ENCODE assay signal across 10 mouse cellular contexts in genomic region chr19:57411375-57412196, GRCm38 (mm10). TPM values are rescaled to one million over a fixed set of nuclear protein-coding genes. Genes with fewer than 3 reads are reported as not detected.
A peak's percentile ranks its signal among the peaks of the same experiment; 100 is the strongest.
DNase-seq lines count a peak whose midpoint lies in the region; ATAC-seq and TF ChIP-seq lines count a peak whose summit lies in the region.
"Had no signal": no experiment of that assay in that cellular context is flagged by ENCODE, and none has a peak within 500 bp of the region (broad histone marks: within the 10 kb centered on the region; RNA-seq: fewer than 3 reads in every experiment).

No protein-coding gene starts in this region.

- H3K27ac ChIP-seq in brown adipose tissue, adult 24 weeks (replicated peaks; ENCODE audit: low read depth, low read length), result peak overlapping the region; percentile 58
- peak overlapping the region; percentile 36; the same call in 1 of the 2 replicates for H3K27ac ChIP-seq in forebrain, embryonic 15.5 days (replicated peaks)
- H3K27ac ChIP-seq in liver, embryonic 15.5 days (replicated peaks), result no peak overlapping the region
- H3K27ac ChIP-seq in neural tube, embryonic 11.5 days (ENCODE audit: low read depth, low read length), result peak overlapping the region; percentile 27; the same call in 1 of the 2 replicates
- H3K27ac ChIP-seq in stomach, postnatal 0 days (replicated peaks), result peak overlapping the region; percentile 78

- peak overlapping the region; percentile 48 for H3K4me3 ChIP-seq in brown adipose tissue, adult 24 weeks (ENCODE audit: insufficient read depth, low read depth, low read length)
- no peak overlapping the region for H3K4me3 ChIP-seq in forebrain, embryonic 15.5 days
- peak overlapping the region; percentile 17 for H3K4me3 ChIP-seq in liver, embryonic 15.5 days (replicated peaks)
- H3K4me3 ChIP-seq in neural tube, embryonic 11.5 days (ENCODE audit: low read depth, low read length), result no peak overlapping the region
- no peak overlapping the region for H3K4me3 ChIP-seq in stomach, postnatal 0 days (ENCODE audit: low read depth, low read length)
- H3K4me3 ChIP-seq: myocyte had no signal

- peak; percentile 60 for DNase-seq in CD4-positive helper T cell, adult 2 months (ENCODE audit: low read depth, low spot score)
- DNase-seq in heart, postnatal 25 days (ENCODE audit: low spot score), result peak; percentile 49
- peak; percentile 87 for DNase-seq in kidney, postnatal 36 days
- DNase-seq in neural tube, embryonic 11.5 days (ENCODE audit: low spot score), result peak; percentile 43
- peak; percentile 60 for DNase-seq in stomach, postnatal 0 days (ENCODE audit: low spot score)

- TF ChIP-seq CTCF in stomach, postnatal 0 days (IDR thresholded peaks at IDR 0.05; ENCODE audit: low read depth), result no peak

- intact Hi-C loops in heart, postnatal 25 days (cut with DNase I), result no loop called here

- 45% methylated on average over 29 of the region's 29 CpGs for WGBS in forebrain, embryonic 15.5 days
- 16% methylated on average over 29 of the region's 29 CpGs for WGBS in liver, embryonic 15.5 days (ENCODE audit: insufficient replicate concordance)
- WGBS in neural tube, embryonic 11.5 days, result 37% methylated on average over 29 of the region's 29 CpGs
- WGBS in stomach, postnatal 0 days, result 17% methylated on average over 29 of the region's 29 CpGs

- no peak for TF ChIP-seq EP300 in stomach, postnatal 0 days (optimal IDR thresholded peaks at IDR 0.05)

- peaks cover 4% of the 10 kb centered on the region; the same call in 1 of the 2 replicates for H3K4me1 ChIP-seq in brown adipose tissue, adult 24 weeks (ENCODE audit: control insufficient read depth, insufficient read depth, insufficient read length, low read length)
- peaks cover 6% of the 10 kb centered on the region; the same call in 1 of the 2 replicates for H3K4me1 ChIP-seq in forebrain, embryonic 15.5 days
- peaks cover 8% of the 10 kb centered on the region for H3K4me1 ChIP-seq in liver, embryonic 15.5 days (replicated peaks)
- H3K4me1 ChIP-seq in neural tube, embryonic 11.5 days (ENCODE audit: control insufficient read depth, insufficient read depth, low read length), result peaks cover 6% of the 10 kb centered on the region; the same call in 1 of the 2 replicates
- H3K4me1 ChIP-seq in stomach, postnatal 0 days (replicated peaks; ENCODE audit: control insufficient read depth, insufficient read depth), result no peaks in the 10 kb centered on the region

- no peaks in the 10 kb centered on the region for H3K27me3 ChIP-seq in forebrain, embryonic 15.5 days
- H3K27me3 ChIP-seq in liver, embryonic 15.5 days, result no peaks in the 10 kb centered on the region
- H3K27me3 ChIP-seq in neural tube, embryonic 11.5 days (ENCODE audit: control insufficient read depth, insufficient read depth, low read length), result no peaks in the 10 kb centered on the region
- no peaks in the 10 kb centered on the region for H3K27me3 ChIP-seq in stomach, postnatal 0 days (ENCODE audit: control insufficient read depth, insufficient read depth, low read length)

- peak; percentile 63; the same call in 1 of the 2 replicates for ATAC-seq in forebrain, embryonic 15.5 days (replicated peaks)
- ATAC-seq in liver, embryonic 15.5 days (ENCODE audit: insufficient read depth), result peak; percentile 25; the same call in 1 of the 2 replicates
- ATAC-seq in neural tube, embryonic 11.5 days (ENCODE audit: insufficient read depth, low FRiP score, low TSS enrichment), result no peak
- ATAC-seq in stomach, postnatal 0 days (ENCODE audit: low FRiP score, low TSS enrichment), result peak; percentile 71

- no peaks in the 10 kb centered on the region for H3K36me3 ChIP-seq in forebrain, embryonic 15.5 days
- H3K36me3 ChIP-seq in liver, embryonic 15.5 days (replicated peaks), result no peaks in the 10 kb centered on the region
- H3K36me3 ChIP-seq in neural tube, embryonic 11.5 days (ENCODE audit: control insufficient read depth, insufficient read depth, low read length), result no peaks in the 10 kb centered on the region
- H3K36me3 ChIP-seq in stomach, postnatal 0 days (ENCODE audit: control insufficient read depth, insufficient read depth, low read length), result no peaks in the 10 kb centered on the region
- H3K36me3 ChIP-seq: G1E had no signal

- peak overlapping the region; percentile 11 for H3K4me2 ChIP-seq in forebrain, embryonic 15.5 days (replicated peaks)
- peak overlapping the region; percentile 59 for H3K4me2 ChIP-seq in liver, embryonic 15.5 days
- peak overlapping the region; percentile 16; the same call in 1 of the 2 replicates for H3K4me2 ChIP-seq in neural tube, embryonic 11.5 days (ENCODE audit: low read depth)
- H3K4me2 ChIP-seq in stomach, postnatal 0 days (replicated peaks; ENCODE audit: low read depth), result peak overlapping the region; percentile 41

- H3K9ac ChIP-seq in forebrain, embryonic 15.5 days (replicated peaks), result 0 out of 2 replicates have a peak overlapping the region, but pooled peaks have one; percentile 24
- H3K9ac ChIP-seq in liver, embryonic 15.5 days, result no peak overlapping the region
- H3K9ac ChIP-seq in neural tube, embryonic 11.5 days (ENCODE audit: low read length), result peak overlapping the region; percentile 10; the same call in 1 of the 2 replicates
- peak overlapping the region; percentile 47 for H3K9ac ChIP-seq in stomach, postnatal 0 days (ENCODE audit: low read length)

- no peaks in the 10 kb centered on the region for H3K9me3 ChIP-seq in forebrain, embryonic 15.5 days
- H3K9me3 ChIP-seq in liver, embryonic 15.5 days (replicated peaks), result no peaks in the 10 kb centered on the region
- H3K9me3 ChIP-seq in neural tube, embryonic 11.5 days (ENCODE audit: control insufficient read depth, low read length), result no peaks in the 10 kb centered on the region
- no peaks in the 10 kb centered on the region for H3K9me3 ChIP-seq in stomach, postnatal 0 days (ENCODE audit: control insufficient read depth, low read length)
- H3K9me3 ChIP-seq: G1E had no signal

RNA-seq across cellular contexts. Expression of gene Trub1, which starts 41.1 kb away (rescaled TPM):
- 10.3 and 13.0 TPM in 2 replicates for polyA plus RNA-seq in brown adipose tissue, adult 24 weeks (2012; ENCODE audit: insufficient read depth, insufficient read length, missing spikeins)
- 16.3 and 17.5 TPM in 2 replicates for polyA plus RNA-seq in forebrain, embryonic 15.5 days (2015; fragmentation: Nextera tagmentation; extraction: Ambion mirVana)
- 1 to 10 TPM; 3.8 to 9.1 TPM for total RNA-seq in heart, postnatal 25 days (2021)
- polyA plus RNA-seq in liver, embryonic 15.5 days (2015; fragmentation: Nextera tagmentation; extraction: Ambion mirVana), result 7.4 and 8.0 TPM in 2 replicates
- 15.1 and 19.0 TPM in 2 replicates for polyA plus RNA-seq in neural tube, embryonic 11.5 days (2014; fragmentation: Nextera tagmentation; extraction: Ambion mirVana)
- 12.1 and 15.1 TPM in 2 replicates for polyA plus RNA-seq in stomach, postnatal 0 days (2015; fragmentation: Nextera tagmentation; extraction: Ambion mirVana)

RNA-seq across cellular contexts. Expression of gene Fam160b1, which starts 51.1 kb away (rescaled TPM):
- polyA plus RNA-seq in brown adipose tissue, adult 24 weeks (2012; ENCODE audit: insufficient read depth, insufficient read length, missing spikeins), result 9.0 and 9.3 TPM in 2 replicates
- 13.8 and 15.7 TPM in 2 replicates for polyA plus RNA-seq in forebrain, embryonic 15.5 days (2015; fragmentation: Nextera tagmentation; extraction: Ambion mirVana)
- 10 to 100 TPM in 1 of 2 experiments, 1 to 10 TPM in 1; 9.9 to 12.4 TPM for total RNA-seq in heart, postnatal 25 days (2021)
- polyA plus RNA-seq in liver, embryonic 15.5 days (2015; fragmentation: Nextera tagmentation; extraction: Ambion mirVana), result 6.0 and 6.6 TPM in 2 replicates
- 17.7 and 18.3 TPM in 2 replicates for polyA plus RNA-seq in neural tube, embryonic 11.5 days (2014; fragmentation: Nextera tagmentation; extraction: Ambion mirVana)
- polyA plus RNA-seq in stomach, postnatal 0 days (2015; fragmentation: Nextera tagmentation; extraction: Ambion mirVana), result 7.6 and 8.3 TPM in 2 replicates

Comparison
In these comparisons a context has a peak if more than half of its experiments do, and no peak if none do; other contexts are left out.
1. H3K4me3 ChIP-seq: peak in brown adipose tissue, adult 24 weeks (single experiment) and liver, embryonic 15.5 days (single experiment); none in forebrain, embryonic 15.5 days (single experiment), neural tube, embryonic 11.5 days (single experiment) and stomach, postnatal 0 days (single experiment).
2. Peak in every context shown above with its lines, with median percentiles within 50 percentile points of each other: DNase-seq and H3K4me2 ChIP-seq.